Mouse (Mus musculus) forebrain, embryonic 16.5 days (tissue): ENCODE data around the gene Polr2c. TPM values are rescaled to one million over a fixed set of nuclear protein-coding genes. Genes with fewer than 3 reads are reported as not detected.

ENCODE experiments used
- polyA plus RNA-seq: library from polyadenylated mRNA; unstranded; fragments of >200 nt; fragmentation: Nextera tagmentation; extraction: Ambion mirVana; gene quantifications from 2 replicates; pipeline ENCODE4 v1.2.1, GENCODE M21; 2015

The Polr2c gene
- polyA plus RNA-seq, 1 experiment from 2014 or later, result 150 TPM

Other genes with a start within 250 kb of the Polr2c start
- gene Arl2bp, start 190.8 kb upstream of the Polr2c start, polyA plus RNA-seq, result 180 TPM in 2 replicates
- 1.6 and 1.7 TPM in 2 replicates for gene Pllp, start 161.2 kb upstream of the Polr2c start, polyA plus RNA-seq
- gene Ccl22, start 111.9 kb upstream of the Polr2c start, polyA plus RNA-seq, result not detected in 2 replicates
- gene Cx3cl1, start 85.4 kb upstream of the Polr2c start, polyA plus RNA-seq, result 15.1 and 23.8 TPM in 2 replicates
- gene Ccl17, start 47.0 kb upstream of the Polr2c start, polyA plus RNA-seq, result 0.77 TPM in 1 of 2 replicates, not detected in the other
- gene Coq9, start 19.1 kb upstream of the Polr2c start, polyA plus RNA-seq, result 56.8 and 60.7 TPM in 2 replicates
- 119 and 148 TPM in 2 replicates for gene Ciapin1, start 19.1 kb upstream of the Polr2c start, polyA plus RNA-seq
- 75.3 and 81.4 TPM in 2 replicates for gene Dok4, start 18.9 kb downstream of the Polr2c start, polyA plus RNA-seq
- gene Ccdc102a, start 60.6 kb downstream of the Polr2c start, polyA plus RNA-seq, result 4.6 and 5.7 TPM in 2 replicates
- not detected in 2 replicates for gene Adgrg5, start 66.2 kb downstream of the Polr2c start, polyA plus RNA-seq
- gene Adgrg1, start 117.3 kb downstream of the Polr2c start, polyA plus RNA-seq, result 132 and 152 TPM in 2 replicates
- gene Adgrg3, start 160.2 kb downstream of the Polr2c start, polyA plus RNA-seq, result 0.93 and 1.1 TPM in 2 replicates
- 1.1 and 1.3 TPM in 2 replicates for gene Drc7, start 197.7 kb downstream of the Polr2c start, polyA plus RNA-seq
- gene Katnb1, start 223.7 kb downstream of the Polr2c start, polyA plus RNA-seq, result 47.3 and 49.9 TPM in 2 replicates